Comparison of ENCODE assay signal across 22 mouse cellular contexts in genomic region chr12:57904658-57905057, GRCm38 (mm10).
DNase-seq lines count a peak whose midpoint lies in the region; ATAC-seq and TF ChIP-seq lines count a peak whose summit lies in the region.
"Had no signal": no experiment of that assay in that cellular context is flagged by ENCODE, and none has a peak within 500 bp of the region (broad histone marks: within the 10 kb centered on the region; RNA-seq: fewer than 3 reads in every experiment).

No protein-coding gene starts in this region.

- peak; percentile 12 for DNase-seq in embryonic facial prominence, embryonic 11.5 days (ENCODE audit: low spot score)
- DNase-seq in embryonic facial prominence, embryonic 10.5 days (ENCODE audit: low spot score) = no peak
- peak; percentile 18 for DNase-seq in kidney, postnatal 0 days (ENCODE audit: low spot score)
- DNase-seq in kidney, postnatal 25 days = no peak
- peak; percentile 24 for DNase-seq in lung, postnatal 36 days
- DNase-seq in lung, postnatal 10 days = no peak
- no peak for DNase-seq in left cerebral cortex, adult 8-10 months (ENCODE audit: low spot score in 2 of 2)
- DNase-seq: adrenal gland, postnatal 25 days; cerebellum, adult 11-12 months; cerebellum, postnatal 36 days; heart, postnatal 4 days; kidney, adult 2 months; kidney, postnatal 14 days; layer of hippocampus, adult 9-11 months; liver, embryonic 13.5 days; thymus, postnatal 25 days had no signal

- no peaks in the 10 kb centered on the region for H3K36me3 ChIP-seq in embryonic facial prominence, embryonic 11.5 days (replicated peaks; ENCODE audit: control insufficient read depth, insufficient read depth, low read depth, low read length)
- H3K36me3 ChIP-seq in embryonic facial prominence, embryonic 10.5 days (replicated peaks) = no peaks in the 10 kb centered on the region
- no peaks in the 10 kb centered on the region for H3K36me3 ChIP-seq in kidney, postnatal 0 days (ENCODE audit: insufficient read depth, low read length)
- H3K36me3 ChIP-seq: hindbrain, embryonic 15.5 days; limb, embryonic 12.5 days; liver, embryonic 13.5 days had no signal

- TF ChIP-seq CTCF in kidney, postnatal 0 days (IDR thresholded peaks at IDR 0.05; ENCODE audit: low read depth) = peak; percentile 63

- no peaks in the 10 kb centered on the region for H3K27me3 ChIP-seq in embryonic facial prominence, embryonic 11.5 days (ENCODE audit: control insufficient read depth, insufficient read depth, low read length)
- H3K27me3 ChIP-seq in embryonic facial prominence, embryonic 10.5 days (replicated peaks; ENCODE audit: low read depth, poor library complexity, severe bottlenecking) = no peaks in the 10 kb centered on the region
- H3K27me3 ChIP-seq in kidney, postnatal 0 days (ENCODE audit: insufficient read depth, low read length) = no peaks in the 10 kb centered on the region
- H3K27me3 ChIP-seq: CH12.LX; hindbrain, embryonic 15.5 days; limb, embryonic 12.5 days; liver, embryonic 13.5 days had no signal

- H3K4me3 ChIP-seq in embryonic facial prominence, embryonic 11.5 days (ENCODE audit: low read depth, low read length) = no peak overlapping the region
- H3K4me3 ChIP-seq in embryonic facial prominence, embryonic 10.5 days = no peak overlapping the region
- no peak overlapping the region for H3K4me3 ChIP-seq in kidney, postnatal 0 days (replicated peaks; ENCODE audit: low read depth, low read length)
- H3K4me3 ChIP-seq: hindbrain, embryonic 15.5 days; limb, embryonic 12.5 days; liver, embryonic 13.5 days had no signal

- no peaks in the 10 kb centered on the region for H3K4me1 ChIP-seq in embryonic facial prominence, embryonic 11.5 days (ENCODE audit: control insufficient read depth, insufficient read depth, low read length)
- H3K4me1 ChIP-seq in embryonic facial prominence, embryonic 10.5 days = no peaks in the 10 kb centered on the region
- no peaks in the 10 kb centered on the region for H3K4me1 ChIP-seq in kidney, postnatal 0 days (replicated peaks; ENCODE audit: insufficient read depth, low read length)
- H3K4me1 ChIP-seq: hindbrain, embryonic 15.5 days; limb, embryonic 12.5 days; liver, embryonic 13.5 days had no signal

- no peak overlapping the region for H3K9ac ChIP-seq in embryonic facial prominence, embryonic 11.5 days (replicated peaks; ENCODE audit: low read length)
- no peak overlapping the region for H3K9ac ChIP-seq in kidney, postnatal 0 days (ENCODE audit: low read depth, low read length)
- H3K9ac ChIP-seq: hindbrain, embryonic 15.5 days; limb, embryonic 12.5 days; liver, embryonic 13.5 days had no signal

- no peak overlapping the region for H3K4me2 ChIP-seq in embryonic facial prominence, embryonic 11.5 days (ENCODE audit: low read depth, low read length)
- H3K4me2 ChIP-seq in kidney, postnatal 0 days (ENCODE audit: low read length) = no peak overlapping the region
- H3K4me2 ChIP-seq: hindbrain, embryonic 15.5 days; limb, embryonic 12.5 days; liver, embryonic 13.5 days; midbrain, embryonic 11.5 days had no signal

- no peak overlapping the region for H3K27ac ChIP-seq in embryonic facial prominence, embryonic 11.5 days (replicated peaks; ENCODE audit: low read depth, low read length)
- H3K27ac ChIP-seq in embryonic facial prominence, embryonic 10.5 days (replicated peaks) = no peak overlapping the region
- no peak overlapping the region for H3K27ac ChIP-seq in kidney, postnatal 0 days
- H3K27ac ChIP-seq: hindbrain, embryonic 15.5 days; limb, embryonic 12.5 days; liver, embryonic 13.5 days; macrophage had no signal

- no peaks in the 10 kb centered on the region for H3K9me3 ChIP-seq in embryonic facial prominence, embryonic 11.5 days (replicated peaks; ENCODE audit: control insufficient read depth, low read length)
- no peaks in the 10 kb centered on the region for H3K9me3 ChIP-seq in embryonic facial prominence, embryonic 10.5 days
- no peaks in the 10 kb centered on the region for H3K9me3 ChIP-seq in kidney, postnatal 0 days (replicated peaks; ENCODE audit: low read length)
- H3K9me3 ChIP-seq: hindbrain, embryonic 15.5 days; limb, embryonic 12.5 days; liver, embryonic 13.5 days had no signal

- no peak for ATAC-seq in embryonic facial prominence, embryonic 11.5 days (replicated peaks; ENCODE audit: insufficient number of reproducible peaks, low FRiP score, low TSS enrichment, low read depth)
- no peak for ATAC-seq in kidney, postnatal 0 days (replicated peaks; ENCODE audit: low FRiP score, low read depth)
- ATAC-seq: forebrain, embryonic 16.5 days had no signal

- 75% methylated on average over 1 of the region's 1 CpGs for WGBS in embryonic facial prominence, embryonic 11.5 days
- 71% methylated on average over 1 of the region's 1 CpGs for WGBS in embryonic facial prominence, embryonic 10.5 days
- WGBS in kidney, postnatal 0 days = 31% methylated on average over 1 of the region's 1 CpGs

Comparison
In these comparisons a context has a peak if more than half of its experiments do, and no peak if none do; other contexts are left out.
1. DNase-seq: peak in embryonic facial prominence, embryonic 11.5 days (single experiment), kidney, postnatal 0 days (single experiment) and lung, postnatal 36 days (single experiment); none in embryonic facial prominence, embryonic 10.5 days (single experiment), kidney, postnatal 25 days (0 of 2), lung, postnatal 10 days (single experiment) and left cerebral cortex, adult 8-10 months (0 of 2).